7 mouse cellular contexts compared by ENCODE assay signal in genomic region chr15:99473801-99474575, GRCm38 (mm10). TPM values are rescaled to one million over a fixed set of nuclear protein-coding genes. Genes with fewer than 3 reads are reported as not detected.
DNase-seq lines count a peak whose midpoint lies in the region; ATAC-seq lines count a peak whose summit lies in the region.

No protein-coding gene starts in this region.

- no peaks in the 10 kb centered on the region for H3K4me1 ChIP-seq in forebrain, embryonic 14.5 days (ENCODE audit: control insufficient read depth, insufficient read depth, low read length)
- peaks cover 19% of the 10 kb centered on the region for H3K4me1 ChIP-seq in hindbrain, embryonic 10.5 days (replicated peaks)

- intact Hi-C loops in left cerebral cortex, postnatal 10 days (cut with DNase I): loop anchor here (10.0 kb wide), 1 partner anchor 159 kb away; no protein-coding TSS in a partner anchor

- H3K27ac ChIP-seq in forebrain, embryonic 14.5 days (ENCODE audit: low read depth, low read length): peak overlapping the region; percentile 83
- H3K27ac ChIP-seq in hindbrain, embryonic 10.5 days: peak overlapping the region; percentile 97

- 8% methylated on average over 38 of the region's 38 CpGs for WGBS in forebrain, embryonic 14.5 days
- WGBS in hindbrain, embryonic 10.5 days: 8% methylated on average over 38 of the region's 38 CpGs

- no peaks in the 10 kb centered on the region for H3K27me3 ChIP-seq in forebrain, embryonic 14.5 days (replicated peaks; ENCODE audit: control insufficient read depth, insufficient read depth, low read length)
- H3K27me3 ChIP-seq in hindbrain, embryonic 10.5 days (ENCODE audit: insufficient read depth, poor library complexity, severe bottlenecking): no peaks in the 10 kb centered on the region

- peak overlapping the region; percentile 83 for H3K4me3 ChIP-seq in forebrain, embryonic 14.5 days (ENCODE audit: low read depth, low read length)
- peak overlapping the region; percentile 84 for H3K4me3 ChIP-seq in hindbrain, embryonic 10.5 days

- H3K9ac ChIP-seq in forebrain, embryonic 14.5 days (ENCODE audit: low read length): peak overlapping the region; percentile 87

- H3K36me3 ChIP-seq in forebrain, embryonic 14.5 days (ENCODE audit: control insufficient read depth, insufficient read depth, low read length): peaks cover 9% of the 10 kb centered on the region; the same call in 1 of the 2 replicates
- H3K36me3 ChIP-seq in hindbrain, embryonic 10.5 days: peaks cover 24% of the 10 kb centered on the region

- peak; percentile 80 for ATAC-seq in forebrain, embryonic 14.5 days
- peak; percentile 55 for ATAC-seq in megakaryocyte, adult 5-6 weeks (ENCODE audit: poor library complexity, severe bottlenecking)

- peak; percentile 85 for DNase-seq in MN1 (ENCODE audit: low spot score)
- peak; percentile 69 for DNase-seq in brain, adult 2 months (ENCODE audit: low read depth, low spot score)
- peak; percentile 75 for DNase-seq in forebrain, embryonic 14.5 days (ENCODE audit: low spot score)
- DNase-seq in hindbrain, embryonic 10.5 days (ENCODE audit: low spot score): no peak
- DNase-seq in left cerebral cortex, postnatal 10 days (ENCODE audit: extremely low spot score in 1 of 2, low spot score in 2 of 2): peak; percentile 51 to 81
- peak; percentile 46 to 49 for DNase-seq in right cerebral cortex, adult 2 months (ENCODE audit: low spot score in 2 of 2)

- peak overlapping the region; percentile 66 for H3K4me2 ChIP-seq in forebrain, embryonic 14.5 days (ENCODE audit: low read length)

- H3K9me3 ChIP-seq in forebrain, embryonic 14.5 days (replicated peaks; ENCODE audit: control insufficient read depth, low read length): no peaks in the 10 kb centered on the region
- no peaks in the 10 kb centered on the region for H3K9me3 ChIP-seq in hindbrain, embryonic 10.5 days

RNA-seq across cellular contexts. Expression of gene Bcdin3d, which starts 0.5 kb away (rescaled TPM):
- polyA plus RNA-seq in forebrain, embryonic 14.5 days (2014; fragmentation: Nextera tagmentation; extraction: Ambion mirVana): 22.4 and 25.4 TPM in 2 replicates
- polyA plus RNA-seq in hindbrain, embryonic 10.5 days (2016; fragmentation: Nextera tagmentation; extraction: Ambion mirVana): 19.3 and 20.2 TPM in 2 replicates
- total RNA-seq in left cerebral cortex, postnatal 10 days (2021): 1 to 10 TPM; 4.3 to 4.8 TPM
- 8.2 and 9.8 TPM in 2 replicates for total RNA-seq in megakaryocyte, adult 5-6 weeks (2015)
- 3.6 and 4.6 TPM in 2 replicates for total RNA-seq in megakaryocyte, adult 5-6 weeks (2017)

RNA-seq across cellular contexts. Expression of gene Nckap5l, which starts 16.4 kb away (rescaled TPM):
- polyA plus RNA-seq in forebrain, embryonic 14.5 days (2014; fragmentation: Nextera tagmentation; extraction: Ambion mirVana): 9.1 and 12.4 TPM in 2 replicates
- 13.5 and 15.8 TPM in 2 replicates for polyA plus RNA-seq in hindbrain, embryonic 10.5 days (2016; fragmentation: Nextera tagmentation; extraction: Ambion mirVana)
- 10 to 100 TPM; 35.8 to 38.3 TPM for total RNA-seq in left cerebral cortex, postnatal 10 days (2021)
- total RNA-seq in megakaryocyte, adult 5-6 weeks (2015): 0.84 and 4.0 TPM in 2 replicates
- total RNA-seq in megakaryocyte, adult 5-6 weeks (2017): 0.73 TPM in 1 of 2 replicates, not detected in the other

RNA-seq across cellular contexts. Expression of gene Faim2, which starts 54.0 kb away (rescaled TPM):
- 11.6 and 12.7 TPM in 2 replicates for polyA plus RNA-seq in forebrain, embryonic 14.5 days (2014; fragmentation: Nextera tagmentation; extraction: Ambion mirVana)
- 0.63 and 1.1 TPM in 2 replicates for polyA plus RNA-seq in hindbrain, embryonic 10.5 days (2016; fragmentation: Nextera tagmentation; extraction: Ambion mirVana)
- total RNA-seq in left cerebral cortex, postnatal 10 days (2021): 100 to 1,000 TPM; 130 to 135 TPM
- 0.04 TPM in 1 of 2 replicates, not detected in the other for total RNA-seq in megakaryocyte, adult 5-6 weeks (2015)
- total RNA-seq in megakaryocyte, adult 5-6 weeks (2017): 0.49 TPM in 1 of 2 replicates, not detected in the other

Comparison
In these comparisons a context has a peak if more than half of its experiments do, and no peak if none do; other contexts are left out.
1. RNA of gene Nckap5l, which starts 16.4 kb away (total RNA-seq): 35.8 to 38.3 TPM in left cerebral cortex, postnatal 10 days; 0.73 to 4.0 TPM in megakaryocyte, adult 5-6 weeks; every median in the first group is over 4 times any median in the second.
2. RNA of gene Faim2, which starts 54.0 kb away (total RNA-seq): 130 to 135 TPM in left cerebral cortex, postnatal 10 days; 0.04 to 0.49 TPM in megakaryocyte, adult 5-6 weeks; every median in the first group is over 10 times any median in the second.